Mouse (Mus musculus): ENCODE data around the gene Gm49373.

GRCm38 (mm10) chr9:21025258-21025810 is 47.6 kb downstream of the Gm49373 start:
- no peak for TF ChIP-seq CTCF (conservative IDR thresholded peaks at IDR 0.05 in 1 of 2, IDR thresholded peaks at IDR 0.05 in 1 of 2; ENCODE audit: low read depth in 2 of 2, low read length in 2 of 2)
- no peak for TF ChIP-seq MAX (IDR thresholded peaks at IDR 0.05; ENCODE audit: low read length)
- TF ChIP-seq CHD2 (IDR thresholded peaks at IDR 0.05; ENCODE audit: low read length): no peak
- TF ChIP-seq ZC3H11A (IDR thresholded peaks at IDR 0.05; ENCODE audit: low read depth, low read length): no peak
- no peak for TF ChIP-seq POLR2A (IDR thresholded peaks at IDR 0.05; ENCODE audit: low read depth, low read length)
- no peak for TF ChIP-seq USF1 (IDR thresholded peaks at IDR 0.05; ENCODE audit: low read depth, low read length)
- no peak for TF ChIP-seq TBP (conservative IDR thresholded peaks at IDR 0.05; ENCODE audit: low read depth, low read length)
- no peak for TF ChIP-seq USF2 (conservative IDR thresholded peaks at IDR 0.05; ENCODE audit: low read depth, low read length)
- TF ChIP-seq RCOR1 (conservative IDR thresholded peaks at IDR 0.05; ENCODE audit: low read depth, low read length): no peak
- TF ChIP-seq EP300 (IDR thresholded peaks at IDR 0.05; ENCODE audit: low read length): no peak
- TF ChIP-seq RAD21 (IDR thresholded peaks at IDR 0.05; ENCODE audit: low read depth, low read length): no peak
- TF ChIP-seq CHD1 (IDR thresholded peaks at IDR 0.05; ENCODE audit: low read depth, low read length): no peak
- no peak for TF ChIP-seq ETS1 (conservative IDR thresholded peaks at IDR 0.05; ENCODE audit: low read depth, low read length)

All from CH12.LX (cell line).